Mouse (Mus musculus): Measurements from ENCODE around the gene D130043K22Rik.

DNA sequence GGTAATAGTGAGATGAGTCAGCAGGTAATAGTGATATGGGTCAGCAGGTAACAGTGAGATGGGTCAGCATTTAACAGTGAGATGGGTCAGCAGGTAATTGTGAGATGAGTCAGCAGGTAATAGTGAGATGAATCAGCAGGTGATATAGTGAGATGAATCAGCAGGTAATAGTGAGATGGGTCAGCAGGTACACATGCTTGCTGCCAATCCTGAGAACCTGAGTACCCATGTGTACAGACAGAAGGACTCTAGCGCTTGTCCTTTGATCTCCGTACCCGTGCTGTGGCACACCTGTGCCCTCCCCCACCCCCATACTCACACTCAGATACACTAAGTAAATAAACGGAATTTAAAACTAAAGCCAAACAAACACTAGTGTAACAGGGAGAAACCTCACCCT, 70.0 kb downstream of the D130043K22Rik start:
- TF ChIP-seq CTCF (IDR thresholded peaks at IDR 0.05; ENCODE audit: control insufficient read depth, insufficient read depth, low read length) (no peak), POLR2A (IDR thresholded peaks at IDR 0.05; ENCODE audit: borderline replicate concordance, control insufficient read depth, low read depth, low read length) (no peak)
